Mouse (Mus musculus) CH12.LX (cell line): ENCODE results near the gene Trim46. TPM values are rescaled to one million over a fixed set of nuclear protein-coding genes. Genes with fewer than 3 reads are reported as not detected.

ENCODE experiments used
- DNase-seq: peaks from one replicate; pipeline ENCODE4 v3.0.0-alpha.2; 2013; ENCODE audit errors: extremely low read depth
- H3K27ac ChIP-seq: 2 replicates; pipeline ENCODE4 v1.5.1; 2012; ENCODE audit warnings: low read depth, mild to moderate bottlenecking, control low read depth, moderate library complexity; ENCODE audit not compliant: insufficient read depth
- H3K27me3 ChIP-seq: replicated peaks from 2 replicates; pipeline ENCODE3; 2012; ENCODE audit warnings: inconsistent platforms
- H3K36me3 ChIP-seq, 2 experiments: replicated peaks in 1 of 2; 2 replicates each; pipeline versions ENCODE3 to v1.6.1; 2012; ENCODE audit warnings: inconsistent platforms in 1 of 2, low read length in 1 of 2, mild to moderate bottlenecking in 1 of 2, mixed read lengths in 1 of 2, moderate library complexity in 1 of 2; ENCODE audit not compliant: control insufficient read depth in 1 of 2, insufficient read depth in 1 of 2
- H3K4me1 ChIP-seq, 2 experiments: 2 replicates each; pipeline ENCODE4 v1.6.1; 2012; ENCODE audit warnings: inconsistent platforms in 1 of 2, moderate library complexity in 1 of 2; ENCODE audit not compliant: insufficient read depth in 2 of 2, control insufficient read depth in 1 of 2
- H3K4me2 ChIP-seq: 2 replicates; pipeline ENCODE4 v1.6.1; 2012; ENCODE audit warnings: low read depth, mild to moderate bottlenecking, control low read depth; ENCODE audit not compliant: poor library complexity, insufficient read depth, severe bottlenecking
- H3K4me3 ChIP-seq, 3 experiments: fragments of 150-350 bp in 1 of 3; sonication (generic) in 1 of 3; replicated peaks in 1 of 3; 2 replicates each; pipeline versions ENCODE3 to v1.5.1; 2011 to 2012; ENCODE audit warnings: low read depth in 2 of 3, low read length in 2 of 3, mild to moderate bottlenecking in 2 of 3, moderate library complexity in 2 of 3, control low read depth in 1 of 3, improper control_type of control experiment in 1 of 3, inconsistent platforms in 1 of 3, mixed read lengths in 1 of 3; ENCODE audit not compliant: poor library complexity in 1 of 3
- H3K79me2 ChIP-seq: replicated peaks from 2 replicates; pipeline ENCODE4 v1.6.1; 2012; ENCODE audit warnings: mild to moderate bottlenecking, moderate library complexity; ENCODE audit not compliant: control insufficient read depth, poor library complexity, insufficient read depth, severe bottlenecking; ENCODE audit errors: extremely low read depth
- H3K9ac ChIP-seq: 2 replicates; pipeline ENCODE4 v1.6.1; 2012; ENCODE audit warnings: low read depth, mild to moderate bottlenecking, control low read depth, moderate library complexity; ENCODE audit not compliant: insufficient read depth
- H3K9me3 ChIP-seq: replicated peaks from 2 replicates; pipeline ENCODE3; 2012; ENCODE audit warnings: low read length, inconsistent platforms, mixed read lengths
- CHD2 ChIP-seq: IDR thresholded peaks from 2 replicates; pipeline ENCODE4 v1.6.1; 2011; ENCODE audit warnings: low read length, improper control_type of control experiment
- CTCF ChIP-seq, 2 experiments: IDR thresholded peaks in 1 of 2; conservative IDR thresholded peaks in 1 of 2; 2 replicates each; pipeline ENCODE4 v1.5.1; 2011 to 2012; ENCODE audit warnings: low read depth in 2 of 2, low read length in 2 of 2, improper control_type of control experiment in 1 of 2, inconsistent platforms in 1 of 2, mild to moderate bottlenecking in 1 of 2, moderate library complexity in 1 of 2
- ETS1 ChIP-seq: conservative IDR thresholded peaks from 2 replicates; pipeline ENCODE4 v1.6.1; 2012; ENCODE audit warnings: low read depth, mild to moderate bottlenecking, inconsistent platforms, low read length, improper control_type of control experiment, moderate library complexity
- JUN ChIP-seq: IDR thresholded peaks from 2 replicates; pipeline ENCODE4 v1.6.1; 2011; ENCODE audit warnings: low read depth, mild to moderate bottlenecking, low read length, improper control_type of control experiment, moderate library complexity; ENCODE audit not compliant: insufficient read depth
- KAT2A ChIP-seq: IDR thresholded peaks from 2 replicates; pipeline ENCODE4 v1.6.1; 2012; ENCODE audit warnings: low read length, improper control_type of control experiment, inconsistent platforms; ENCODE audit not compliant: insufficient replicate concordance
- MEF2A ChIP-seq: IDR thresholded peaks from 2 replicates; pipeline ENCODE4 v1.6.1; 2014; ENCODE audit warnings: low read depth, mild to moderate bottlenecking, inconsistent platforms, low read length, improper control_type of control experiment, borderline replicate concordance
- MYC ChIP-seq: IDR thresholded peaks from 2 replicates; pipeline ENCODE4 v1.6.1; 2011; ENCODE audit warnings: low read depth, mild to moderate bottlenecking, improper control_type of control experiment, low read length
- RAD21 ChIP-seq: IDR thresholded peaks from 2 replicates; pipeline ENCODE4 v1.6.1; 2011; ENCODE audit warnings: low read depth, mild to moderate bottlenecking, low read length, improper control_type of control experiment, moderate library complexity
- TBP ChIP-seq: conservative IDR thresholded peaks from 2 replicates; pipeline ENCODE4 v1.6.1; 2011; ENCODE audit warnings: low read depth, low read length, improper control_type of control experiment
- TCF12 ChIP-seq: IDR thresholded peaks from 2 replicates; pipeline ENCODE4 v1.6.1; 2014; ENCODE audit warnings: low read depth, mild to moderate bottlenecking, inconsistent platforms, low read length, improper control_type of control experiment
- UBTF ChIP-seq: IDR thresholded peaks from 2 replicates; pipeline ENCODE4 v1.6.1; 2012; ENCODE audit warnings: low read depth, mild to moderate bottlenecking, inconsistent platforms, low read length, improper control_type of control experiment, moderate library complexity
- ZKSCAN1 ChIP-seq: IDR thresholded peaks from 2 replicates; pipeline ENCODE4 v1.6.1; 2012; ENCODE audit warnings: low read depth, inconsistent platforms, low read length, improper control_type of control experiment, borderline replicate concordance
- dilution Hi-C: fragments of 300-500 bp; cut with MboI; formaldehyde crosslinking; loops from 2 replicates; pipeline ENCODE4 v1.14.3; 2020; ENCODE audit warnings: low sequenced_read_pairs; ENCODE audit not compliant: extremely low pct_unique_long_range_greater_than_20kb, extremely low pct_ligation_motif_present
- in situ Hi-C: fragments of 300-500 bp; cut with MboI; formaldehyde crosslinking; loops from 3 replicates; pipeline ENCODE4 v1.14.3; 2019; ENCODE audit warnings: low sequenced_read_pairs, low pct_ligation_motif_present, low pct_unique_long_range_greater_than_20kb, mixed read lengths
- polyA plus RNA-seq: library from polyadenylated mRNA; unstranded; fragments of >175 nt; gene quantifications from 2 replicates; pipeline ENCODE4 v1.2.1, GENCODE M21; 2012; ENCODE audit warnings: low read depth; ENCODE audit not compliant: insufficient read length
- total RNA-seq, 2 experiments: library from RNA; depleted of rRNA; stranded (reverse); fragments of 300-350 nt in 1 of 2; fragments of >200 nt in 1 of 2; gene quantifications; 2 replicates each; pipeline ENCODE4 v1.2.3; 2012 to 2014

The Trim46 gene
- total and polyA plus RNA-seq, 3 experiments = 0.36 to 1.9 (median 1.4) TPM

- Histone ChIP-seq H3K36me3 (peaks cover 22 to 41% of the 10 kb centered on the region in 2 experiments), H3K4me3 (peak overlapping the region; percentile 63 to 84 (median 80)), H3K79me2 (peaks cover 17% of the 10 kb centered on the region), H3K9ac (peak overlapping the region; percentile 55), H3K4me1 (peaks cover 3 to 58% of the 10 kb centered on the region in 2 experiments; a peak in 2 of 4 replicates), H3K4me2 (peak overlapping the region; percentile 87), H3K9me3 (no peaks in the 10 kb centered on the region), H3K27me3 (no peaks in the 10 kb centered on the region), H3K27ac (no peak overlapping the region)
- dilution Hi-C loops = no loop called here
- TF ChIP-seq TCF12 (0 out of 2 replicates have a peak, but pooled peaks have one; percentile 16), MYC (no peak), MEF2A (0 out of 2 replicates have a peak, but pooled peaks have one; percentile 3), ZKSCAN1 (no peak)
- in situ Hi-C loops = loop anchor here (5.0 kb wide), 2 partner anchors 38 to 52 kb away; no protein-coding TSS in a partner anchor
- DNase-seq = no peak
These were observed 974 bp downstream of the Trim46 start for GRCm38 (mm10) chr3:89244982-89245687.

DNA sequence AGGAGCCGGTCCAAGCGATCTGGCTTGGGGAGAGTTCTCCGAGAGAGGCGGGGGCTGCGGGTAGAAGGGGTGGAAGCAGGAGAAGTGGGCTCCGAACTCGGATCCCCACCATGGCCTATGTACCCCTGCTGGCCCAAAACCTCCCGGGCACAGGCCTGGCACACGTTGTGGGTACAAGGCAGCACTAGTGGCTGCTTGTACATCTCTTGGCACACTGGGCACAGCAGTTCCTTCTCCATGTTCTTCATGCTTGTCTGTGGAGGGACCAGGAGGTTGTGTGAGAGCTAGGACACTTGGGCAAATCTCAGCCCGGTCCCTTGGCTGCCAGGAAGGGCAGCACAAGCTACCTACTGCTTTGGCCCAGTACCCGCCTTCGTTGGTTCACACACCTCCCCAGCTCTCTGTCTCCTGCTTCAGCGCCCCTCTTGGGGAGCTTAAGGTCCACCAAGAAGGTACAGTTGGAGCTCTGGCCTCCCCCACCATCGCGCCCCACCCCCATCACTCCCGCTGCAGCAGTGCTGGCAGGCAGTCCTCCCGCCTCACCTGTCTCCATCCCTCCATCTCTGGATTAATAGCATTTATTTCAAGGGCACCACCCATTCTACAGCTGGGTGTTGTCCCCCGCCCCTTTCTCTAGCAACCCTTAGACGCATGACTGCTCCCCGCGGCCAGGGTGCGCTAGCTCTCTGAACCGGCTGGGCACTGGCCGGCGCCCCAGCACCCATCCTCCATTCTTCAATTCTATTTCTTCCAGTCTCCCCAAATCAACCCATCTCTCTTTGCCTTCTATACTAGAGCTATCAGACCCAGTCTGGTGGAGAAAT lies 1.7 kb downstream of the Trim46 start:
- H3K9me3 ChIP-seq = no peaks in the 10 kb centered on the region
- H3K4me1 ChIP-seq = peaks cover 3 to 54% of the 10 kb centered on the region in 2 experiments; a peak in 2 of 4 replicates
- peaks cover 16 to 37% of the 10 kb centered on the region in 2 experiments for H3K36me3 ChIP-seq
- H3K9ac ChIP-seq = peak overlapping the region; percentile 24; the same call in 1 of the 2 replicates
- H3K79me2 ChIP-seq = peaks cover 17% of the 10 kb centered on the region
- H3K4me3 ChIP-seq = peak overlapping the region; percentile 42 to 48 (median 48)
- dilution Hi-C loops = no loop called here
- H3K4me2 ChIP-seq = peak overlapping the region; percentile 87; the same call in 1 of the 2 replicates
- H3K27me3 ChIP-seq = no peaks in the 10 kb centered on the region
- no peak for DNase-seq
- TF ChIP-seq KAT2A = no peak
- TF ChIP-seq CTCF (conservative IDR thresholded peaks at IDR 0.05 in 1 of 2, IDR thresholded peaks at IDR 0.05 in 1 of 2; ENCODE audit: low read depth in 2 of 2, low read length in 2 of 2) = peak in 1 of 2 experiments; percentile 37; a peak in 2 of 4 replicates
- no peak for TF ChIP-seq MEF2A
- in situ Hi-C loops = loop anchor here (5.0 kb wide), 1 partner anchor 37 kb away; no protein-coding TSS in a partner anchor
- no peak overlapping the region for H3K27ac ChIP-seq

DNA sequence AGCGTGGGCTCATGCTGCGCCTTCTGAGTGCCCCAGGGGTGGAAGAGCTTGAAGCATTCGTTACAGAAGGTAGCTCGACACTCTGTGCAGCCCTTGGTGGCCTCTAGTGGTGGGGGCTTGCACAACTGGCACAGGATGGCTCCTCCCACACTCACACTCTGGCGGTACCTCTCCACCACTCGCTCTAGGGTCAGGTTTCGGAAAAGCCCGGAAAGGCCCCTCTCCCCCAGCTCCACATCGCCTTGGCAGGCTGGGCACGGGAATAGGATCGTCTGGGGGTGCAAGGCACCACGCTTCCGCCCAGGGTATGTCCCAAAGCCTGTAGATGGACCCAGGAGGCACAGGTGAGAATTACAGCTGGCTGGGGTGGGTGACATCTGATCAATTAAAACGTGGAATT lies 2.5 kb downstream of the Trim46 start:
- Histone ChIP-seq H3K27ac (no peak overlapping the region), H3K27me3 (no peaks in the 10 kb centered on the region), H3K79me2 (peaks cover 17% of the 10 kb centered on the region), H3K4me3 (no peak overlapping the region), H3K9ac (no peak overlapping the region), H3K36me3 (peaks cover 14 to 38% of the 10 kb centered on the region in 2 experiments), H3K9me3 (no peaks in the 10 kb centered on the region), H3K4me2 (no peak overlapping the region), H3K4me1 (peaks cover 3 to 50% of the 10 kb centered on the region in 2 experiments; a peak in 2 of 4 replicates)
- in situ Hi-C loops (loop anchor here (5.0 kb wide), 1 partner anchor 36 kb away; no protein-coding TSS in a partner anchor), dilution Hi-C loops (no loop called here)
- peak; percentile 57 for DNase-seq
- TF ChIP-seq TBP = no peak
- TF ChIP-seq JUN = no peak
- TF ChIP-seq ETS1 = no peak
- no peak for TF ChIP-seq UBTF
- TF ChIP-seq CTCF (conservative IDR thresholded peaks at IDR 0.05 in 1 of 2, IDR thresholded peaks at IDR 0.05 in 1 of 2; ENCODE audit: low read depth in 2 of 2, low read length in 2 of 2) = peak; percentile 15 to 62; a peak in 2 of 4 replicates
- TF ChIP-seq RAD21 = peak; percentile 36
- no peak for TF ChIP-seq CHD2
